Mouse (Mus musculus): ENCODE data around the gene Pkd1l3.

The Pkd1l3 gene

GRCm38 (mm10) chr8:109614243-109615210 lies at the start of gene Pkd1l3:
Gene Pkd1l3, plus strand, starts transcription at chr8:109614517.
- no peak for DNase-seq (ENCODE audit: inconsistent age in 2 of 2, low spot score in 1 of 2)

GRCm38 (mm10) chr8:109564766-109565165 lies 49.6 kb upstream of the Pkd1l3 start:
- no peak for DNase-seq (ENCODE audit: inconsistent age in 2 of 2, low spot score in 1 of 2)

GRCm38 (mm10) chr8:109565498-109566333 lies 48.6 kb upstream of the Pkd1l3 start, which contains the start of the genes Dhx38 and Txnl4b:
Gene Dhx38, minus strand, starts transcription at chr8:109565861.
Gene Txnl4b, plus strand, starts transcription at chr8:109565892.
- DNase-seq (ENCODE audit: inconsistent age in 2 of 2, low spot score in 1 of 2): peak; percentile 99 to 100

- DNase-seq (ENCODE audit: inconsistent age in 2 of 2, low spot score in 1 of 2): no peak
Measured at GRCm38 (mm10) chr8:109571139-109571538, 43.2 kb upstream of the Pkd1l3 start.

GRCm38 (mm10) chr8:109576311-109576710 lies 38.0 kb upstream of the Pkd1l3 start:
- DNase-seq (ENCODE audit: inconsistent age in 2 of 2, low spot score in 1 of 2): no peak

GRCm38 (mm10) chr8:109578900-109579301 lies 35.4 kb upstream of the Pkd1l3 start, which contains the start of gene Hp:
Gene Hp, minus strand, starts transcription at chr8:109579172.
- peak in 1 of 2 experiments; percentile 61 for DNase-seq (ENCODE audit: inconsistent age in 2 of 2, low spot score in 1 of 2)

GRCm38 (mm10) chr8:109584293-109584692 lies 30.0 kb upstream of the Pkd1l3 start:
- no peak for DNase-seq (ENCODE audit: inconsistent age in 2 of 2, low spot score in 1 of 2)

GRCm38 (mm10) chr8:109584830-109585229 lies 29.5 kb upstream of the Pkd1l3 start:
- no peak for DNase-seq (ENCODE audit: inconsistent age in 2 of 2, low spot score in 1 of 2)

- DNase-seq (ENCODE audit: inconsistent age in 2 of 2, low spot score in 1 of 2): no peak
Measured at GRCm38 (mm10) chr8:109585652-109586051, 28.7 kb upstream of the Pkd1l3 start.

- no peak for DNase-seq (ENCODE audit: inconsistent age in 2 of 2, low spot score in 1 of 2)
Measured at GRCm38 (mm10) chr8:109586972-109587504, 27.3 kb upstream of the Pkd1l3 start.

GRCm38 (mm10) chr8:109590901-109591300 lies 23.4 kb upstream of the Pkd1l3 start:
- no peak for DNase-seq (ENCODE audit: inconsistent age in 2 of 2, low spot score in 1 of 2)

GRCm38 (mm10) chr8:109591367-109591766 lies 22.9 kb upstream of the Pkd1l3 start:
- no peak for DNase-seq (ENCODE audit: inconsistent age in 2 of 2, low spot score in 1 of 2)

GRCm38 (mm10) chr8:109592164-109592563 lies 22.2 kb upstream of the Pkd1l3 start:
- no peak for DNase-seq (ENCODE audit: inconsistent age in 2 of 2, low spot score in 1 of 2)

GRCm38 (mm10) chr8:109593117-109593788 lies 21.1 kb upstream of the Pkd1l3 start:
- DNase-seq (ENCODE audit: inconsistent age in 2 of 2, low spot score in 1 of 2): peak in 1 of 2 experiments; percentile 47

GRCm38 (mm10) chr8:109595854-109596253 lies 18.5 kb upstream of the Pkd1l3 start:
- DNase-seq (ENCODE audit: inconsistent age in 2 of 2, low spot score in 1 of 2): peak; percentile 29 to 74

GRCm38 (mm10) chr8:109606725-109607124 lies 7.6 kb upstream of the Pkd1l3 start:
- no peak for DNase-seq (ENCODE audit: inconsistent age in 2 of 2, low spot score in 1 of 2)

GRCm38 (mm10) chr8:109607650-109608049 lies 6.7 kb upstream of the Pkd1l3 start:
- DNase-seq (ENCODE audit: inconsistent age in 2 of 2, low spot score in 1 of 2): peak in 1 of 2 experiments; percentile 29

- peak; percentile 97 to 99 for DNase-seq (ENCODE audit: inconsistent age in 2 of 2, low spot score in 1 of 2)
Measured at GRCm38 (mm10) chr8:109608271-109609152, 5.8 kb upstream of the Pkd1l3 start, which contains the start of gene Dhodh. Gene Dhodh, minus strand, starts transcription at chr8:109608673.

GRCm38 (mm10) chr8:109609153-109609502 lies 5.2 kb upstream of the Pkd1l3 start:
- peak in 1 of 2 experiments; percentile 33 for DNase-seq (ENCODE audit: inconsistent age in 2 of 2, low spot score in 1 of 2)
